Mouse (Mus musculus) small intestine, adult 2 months (tissue): ENCODE measurements around the gene Sirt4.
"Not testable (repeated sequence)": the region's sequence is repeated elsewhere in the genome, so short reads cannot be mapped to it uniquely, and the experiment has no call there.

Source experiments
- CTCF ChIP-seq: fragments of 200-500 bp; IDR thresholded peaks from 2 replicates; pipeline ENCODE4 v1.5.1; 2012; ENCODE audit warnings: low read depth, mild to moderate bottlenecking, control low read depth, inconsistent platforms, low read length, moderate library complexity, mixed read lengths; ENCODE audit not compliant: insufficient replicate concordance, insufficient read length; ENCODE audit errors: extremely low read depth
- POLR2A ChIP-seq: fragments of 200-500 bp; IDR thresholded peaks from 2 replicates; pipeline ENCODE4 v1.6.1; 2012; ENCODE audit warnings: low read depth, mild to moderate bottlenecking, control low read depth, inconsistent platforms, low read length, moderate library complexity

- TF ChIP-seq POLR2A, CTCF: not testable (repeated sequence)
Observed at GRCm38 (mm10) chr5:115495618-115496017, 11.1 kb upstream of the Sirt4 start.
